Mouse (Mus musculus) cerebellum, adult 11-12 months (tissue): ENCODE results near the gene Olfr1389.
"Not testable (repeated sequence)": the region's sequence is repeated elsewhere in the genome, so short reads cannot be mapped to it uniquely, and the experiment has no call there.

Source experiments
- DNase-seq: peaks from one replicate; pipeline ENCODE4 v3.0.0; 2022

The Olfr1389 gene

DNA sequence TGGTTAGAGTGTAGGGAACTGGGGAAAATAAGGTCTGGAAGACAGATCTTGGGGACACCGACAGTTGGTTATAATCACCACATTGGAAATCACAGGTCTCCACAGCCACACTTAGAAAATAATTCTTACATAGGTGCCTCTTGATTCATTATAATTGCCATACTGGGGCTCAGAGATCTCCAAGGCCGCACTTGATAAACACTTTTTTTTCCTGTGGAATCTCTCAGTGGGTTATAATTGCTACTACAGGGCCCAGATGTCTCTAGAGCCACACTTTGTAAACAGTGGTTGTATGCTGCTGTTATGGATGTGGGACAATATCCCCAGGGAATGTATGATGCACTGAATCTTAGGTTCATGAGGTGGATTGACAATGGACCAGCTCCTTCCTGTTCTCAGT is at the start of gene Olfr1389:
Olfr1389 (plus strand) TSS at position 301 of the 400 bp plus-strand sequence.
- no peak for DNase-seq

DNA sequence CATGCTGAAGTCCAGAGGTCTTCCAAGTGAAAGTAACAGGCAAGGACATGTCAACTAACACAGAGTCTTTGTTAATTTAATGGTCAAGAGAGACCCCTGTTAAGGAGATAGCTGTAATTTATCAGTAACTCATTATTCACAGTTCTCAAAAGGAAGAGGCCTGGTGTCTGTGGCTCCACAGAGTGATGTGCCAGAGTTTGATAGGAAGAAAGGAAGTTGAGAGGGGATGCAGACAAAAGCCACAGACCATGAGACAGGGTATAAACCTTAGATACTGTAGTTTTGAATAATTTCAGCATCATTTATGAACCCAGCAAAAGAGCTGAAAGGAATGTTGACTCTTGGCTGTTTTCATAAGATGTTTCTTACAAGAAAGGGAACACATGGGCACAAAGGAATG is 39.7 kb upstream of the Olfr1389 start:
- no peak for DNase-seq

DNA sequence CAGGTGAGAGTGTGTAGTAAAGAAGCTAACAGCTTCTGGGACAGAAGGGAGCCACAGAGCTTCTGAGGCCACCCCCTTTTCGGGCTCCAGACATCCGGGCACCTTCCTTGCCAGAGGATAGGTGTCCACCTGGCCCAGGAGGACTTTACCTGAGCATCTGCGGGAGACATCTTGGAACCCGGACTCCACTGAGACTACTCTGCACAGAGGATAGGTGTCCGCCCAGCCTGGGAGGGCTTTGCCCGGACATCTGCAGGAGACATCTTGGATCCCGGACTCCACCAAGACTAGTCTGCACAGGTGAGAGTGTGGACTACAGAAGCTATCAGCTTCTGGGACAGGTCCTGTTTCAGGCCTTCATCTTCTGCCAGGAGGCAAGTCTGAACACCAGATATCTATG is 36.7 kb upstream of the Olfr1389 start:
- not testable (repeated sequence) for DNase-seq

- not testable (repeated sequence) for DNase-seq
These were observed 30.2 kb upstream of the Olfr1389 start for GRCm38 (mm10) chr11:49392707-49393106.

DNA sequence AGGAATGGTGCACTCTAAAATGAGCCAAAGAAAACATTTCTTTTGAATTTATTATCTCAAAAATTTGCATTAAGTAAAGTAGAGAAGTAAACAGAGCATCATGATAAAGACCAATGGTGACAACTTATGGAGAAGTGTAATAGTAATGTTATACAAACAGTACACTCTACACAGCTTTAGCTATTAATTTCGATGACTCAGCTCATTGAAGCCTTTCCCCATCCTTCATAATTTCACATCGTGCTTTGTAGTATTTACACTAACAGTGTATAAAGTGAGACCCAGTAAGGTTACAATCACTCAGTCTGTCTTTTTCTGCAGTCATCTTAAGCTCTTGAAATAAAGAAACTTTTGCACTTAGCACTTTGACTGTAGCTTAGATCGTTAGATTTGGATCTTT is 16.1 kb upstream of the Olfr1389 start:
- DNase-seq = no peak

GRCm38 (mm10) chr11:49410540-49410939 is 12.3 kb upstream of the Olfr1389 start:
- DNase-seq = no peak

DNA sequence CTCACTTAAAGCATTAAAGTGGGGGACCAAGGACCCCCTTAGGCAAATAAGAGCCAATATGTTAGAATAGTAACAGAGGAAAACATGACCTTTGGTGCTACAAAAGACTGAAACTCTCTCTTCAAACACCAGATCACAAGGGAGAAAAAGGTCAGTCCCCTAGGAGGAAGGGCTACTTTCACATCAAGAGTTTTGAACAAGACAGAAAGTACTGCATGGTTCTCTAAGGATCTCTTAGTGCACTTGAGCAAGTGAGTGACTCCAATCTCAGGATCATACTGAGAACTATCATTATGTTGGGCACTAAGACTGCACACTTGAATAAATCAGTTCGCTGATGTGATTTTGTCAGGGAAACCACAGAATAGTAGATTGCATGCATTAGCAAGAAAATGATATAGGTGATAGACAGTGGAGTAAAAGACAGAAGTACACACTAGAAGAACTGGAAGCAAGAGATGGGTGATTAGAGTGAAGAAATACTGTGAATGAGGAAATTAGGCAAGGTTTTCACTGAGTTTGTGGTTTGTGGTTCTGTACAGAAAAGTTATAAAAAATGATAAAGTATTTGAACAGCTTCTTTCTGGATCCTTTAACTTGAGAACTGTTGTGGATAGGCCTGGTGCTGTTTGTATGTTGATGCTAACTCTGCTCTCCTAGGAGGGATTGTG is 2.5 kb downstream of the Olfr1389 start:
- no peak for DNase-seq

DNA sequence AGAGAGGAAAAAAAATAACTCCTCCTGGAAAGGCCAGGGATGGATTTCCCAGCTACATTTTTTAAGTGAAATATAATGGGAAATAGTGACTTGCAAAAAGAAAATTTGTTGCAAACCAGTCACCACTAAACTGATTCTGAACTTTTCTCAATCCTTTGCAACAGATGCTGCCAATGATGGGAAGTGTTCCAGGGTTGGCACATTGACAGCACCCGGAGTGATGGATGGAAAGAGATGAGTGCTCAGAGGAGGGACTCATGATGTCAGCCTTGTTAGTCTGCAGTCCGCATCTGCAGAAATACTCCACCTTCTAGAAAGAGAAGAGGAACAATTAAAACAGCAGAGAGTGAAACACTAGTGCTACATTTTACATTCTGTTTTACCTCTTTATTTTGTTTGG is 6.8 kb downstream of the Olfr1389 start:
- DNase-seq = no peak

DNA sequence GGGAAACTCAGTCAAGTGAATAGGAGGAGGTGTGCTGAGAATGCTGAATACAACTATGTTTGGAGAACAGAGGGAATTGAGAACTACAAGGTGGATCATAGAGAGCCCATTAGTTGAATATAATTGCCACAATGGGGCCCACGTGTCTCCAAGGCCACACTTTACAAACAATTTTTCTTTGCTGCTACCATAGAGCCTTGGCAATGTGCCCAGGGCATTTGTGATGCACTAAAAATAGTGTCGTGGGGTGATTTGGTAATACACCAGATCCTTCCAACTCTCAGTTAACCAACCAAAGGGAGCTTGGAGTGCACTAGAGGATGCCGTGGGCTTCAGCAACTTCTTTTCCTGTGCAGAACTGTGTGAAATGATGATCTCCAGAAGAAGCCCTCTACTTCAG is 13.5 kb downstream of the Olfr1389 start, which contains the start of gene Olfr1388:
Olfr1388 (plus strand) TSS at position 214 of the 400 bp plus-strand sequence.
- DNase-seq = no peak

- no peak for DNase-seq
These were observed 32.2 kb downstream of the Olfr1389 start, which contains the start of gene Olfr1387 for GRCm38 (mm10) chr11:49455043-49455442. Olfr1387 (plus strand) TSS chr11:49455343.

- DNase-seq = not testable (repeated sequence)
These were observed 41.9 kb downstream of the Olfr1389 start, which contains the start of gene Olfr1386 for GRCm38 (mm10) chr11:49464746-49465145. Olfr1386 (plus strand) TSS chr11:49465046.
